Mouse (Mus musculus) cerebellum, adult 11 months (tissue): Measurements from ENCODE around the gene Hoxb4.

Source experiments
- DNase-seq: peaks from one replicate; pipeline ENCODE4 v3.0.0; 2022

Gene Hoxb4

GRCm38 (mm10) chr11:96316696-96317607 lies 1.1 kb upstream of the Hoxb4 start:
- no peak for DNase-seq

GRCm38 (mm10) chr11:96318368-96319070 lies 452 bp downstream of the Hoxb4 start:
- no peak for DNase-seq

GRCm38 (mm10) chr11:96319071-96319902 lies 1.2 kb downstream of the Hoxb4 start:
- DNase-seq: no peak

- no peak for DNase-seq
Measured at GRCm38 (mm10) chr11:96319910-96320309, 1.8 kb downstream of the Hoxb4 start.

- no peak for DNase-seq
Measured at GRCm38 (mm10) chr11:96320688-96321087, 2.6 kb downstream of the Hoxb4 start.

GRCm38 (mm10) chr11:96321846-96322245 lies 3.8 kb downstream of the Hoxb4 start:
- DNase-seq: no peak

GRCm38 (mm10) chr11:96322738-96323137 lies 4.7 kb downstream of the Hoxb4 start:
- DNase-seq: no peak

GRCm38 (mm10) chr11:96323154-96323553 lies 5.1 kb downstream of the Hoxb4 start, which contains the start of gene Hoxb3:
TSS of gene Hoxb3 (plus strand) at chr11:96323326.
- no peak for DNase-seq

GRCm38 (mm10) chr11:96324125-96324524 lies 6.1 kb downstream of the Hoxb4 start:
- DNase-seq: no peak

- no peak for DNase-seq
Measured at GRCm38 (mm10) chr11:96324965-96325364, 6.9 kb downstream of the Hoxb4 start.

GRCm38 (mm10) chr11:96325747-96326212 lies 7.7 kb downstream of the Hoxb4 start:
- no peak for DNase-seq

- DNase-seq: no peak
Measured at GRCm38 (mm10) chr11:96326705-96327104, 8.6 kb downstream of the Hoxb4 start.

- no peak for DNase-seq
Measured at GRCm38 (mm10) chr11:96327122-96327521, 9.1 kb downstream of the Hoxb4 start.

- DNase-seq: no peak
Measured at GRCm38 (mm10) chr11:96327750-96328149, 9.7 kb downstream of the Hoxb4 start.

- no peak for DNase-seq
Measured at GRCm38 (mm10) chr11:96328605-96329004, 10.5 kb downstream of the Hoxb4 start.

GRCm38 (mm10) chr11:96332105-96332504 lies 14.0 kb downstream of the Hoxb4 start:
- no peak for DNase-seq

GRCm38 (mm10) chr11:96332618-96333032 lies 14.6 kb downstream of the Hoxb4 start:
- DNase-seq: no peak

- no peak for DNase-seq
Measured at GRCm38 (mm10) chr11:96333241-96334001, 15.4 kb downstream of the Hoxb4 start.

- no peak for DNase-seq
Measured at GRCm38 (mm10) chr11:96334002-96334364, 15.9 kb downstream of the Hoxb4 start.

- DNase-seq: no peak
Measured at GRCm38 (mm10) chr11:96334998-96335397, 16.9 kb downstream of the Hoxb4 start.

GRCm38 (mm10) chr11:96336597-96336996 lies 18.5 kb downstream of the Hoxb4 start:
- no peak for DNase-seq

- DNase-seq: no peak
Measured at GRCm38 (mm10) chr11:96337026-96337425, 19.0 kb downstream of the Hoxb4 start.
